In the genomic region with DNA sequence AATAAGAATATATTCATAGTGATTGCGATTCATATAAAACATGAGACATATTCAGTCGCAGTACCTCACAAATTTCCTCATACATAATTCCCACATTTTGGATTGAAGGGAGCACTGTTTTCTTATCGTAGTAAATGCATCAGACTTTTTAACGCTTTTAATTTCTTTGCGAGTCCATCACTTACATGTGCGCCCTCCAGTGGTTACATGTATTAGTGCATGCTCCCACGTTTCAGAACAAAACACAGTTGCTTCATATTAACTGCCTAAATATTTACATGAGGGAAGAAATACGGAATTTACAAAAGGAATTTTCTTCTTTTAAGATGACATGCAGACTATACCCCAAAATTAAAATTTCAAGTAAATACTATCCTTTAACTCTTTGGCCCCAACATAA, we compare ENCODE assay signal across 9 mouse cellular contexts. TPM values are rescaled to one million over a fixed set of nuclear protein-coding genes. Genes with fewer than 3 reads are reported as not detected.
DNase-seq lines count a peak whose midpoint lies in the region; TF ChIP-seq lines count a peak whose summit lies in the region.
"Had no signal": no experiment of that assay in that cellular context is flagged by ENCODE, and none has a peak within 500 bp of the region (broad histone marks: within the 10 kb centered on the region; RNA-seq: fewer than 3 reads in every experiment).

No protein-coding gene starts in this region.

- no peak overlapping the region for H3K4me3 ChIP-seq in kidney, adult 2 months (ENCODE audit: insufficient read depth, low read depth, low read length)
- no peak overlapping the region for H3K4me3 ChIP-seq in forebrain, embryonic 10.5 days
- H3K4me3 ChIP-seq: liver, embryonic 13.5 days had no signal

- peak; percentile 11 to 68 for DNase-seq in adrenal gland, adult (ENCODE audit: inconsistent age in 2 of 2, low spot score in 1 of 2)
- no peak for DNase-seq in adrenal gland, postnatal 4 days (ENCODE audit: low spot score in 2 of 2)
- DNase-seq in kidney, adult 2 months: peak; percentile 22
- no peak for DNase-seq in kidney, adult 11 months
- peak; percentile 53 for DNase-seq in 416B (ENCODE audit: low read depth)
- DNase-seq in embryo, embryonic 10.5 days (ENCODE audit: low spot score): peak; percentile 62
- DNase-seq in retina, embryonic 14.5 days (ENCODE audit: low spot score): peak; percentile 66
- no peak for DNase-seq in forebrain, embryonic 10.5 days (ENCODE audit: extremely low spot score, low spot score)
- DNase-seq: liver, embryonic 13.5 days had no signal

- 20% methylated on average over 8 of the region's 8 CpGs for WGBS in kidney, adult 2 months
- 21% methylated on average over 8 of the region's 8 CpGs for WGBS in forebrain, embryonic 10.5 days

- H3K9me3 ChIP-seq in forebrain, embryonic 10.5 days: no peaks in the 10 kb centered on the region
- H3K9me3 ChIP-seq: liver, embryonic 13.5 days had no signal

- no peaks in the 10 kb centered on the region for H3K27me3 ChIP-seq in kidney, adult 2 months (replicated peaks; ENCODE audit: control insufficient read depth, insufficient read depth, low read length)
- H3K27me3 ChIP-seq in forebrain, embryonic 10.5 days (ENCODE audit: poor library complexity, severe bottlenecking): no peaks in the 10 kb centered on the region
- H3K27me3 ChIP-seq: liver, embryonic 13.5 days had no signal

- H3K36me3 ChIP-seq in kidney, adult 2 months (ENCODE audit: control insufficient read depth, insufficient read depth, low read length): no peaks in the 10 kb centered on the region
- no peaks in the 10 kb centered on the region for H3K36me3 ChIP-seq in forebrain, embryonic 10.5 days (replicated peaks)
- H3K36me3 ChIP-seq: liver, embryonic 13.5 days had no signal

- no peaks in the 10 kb centered on the region for H3K4me1 ChIP-seq in kidney, adult 2 months (ENCODE audit: control insufficient read depth, insufficient read depth, low read length)
- peaks cover 6% of the 10 kb centered on the region; the same call in 1 of the 2 replicates for H3K4me1 ChIP-seq in forebrain, embryonic 10.5 days
- H3K4me1 ChIP-seq: liver, embryonic 13.5 days had no signal

- no peak for TF ChIP-seq POLR2A in kidney, adult 2 months (IDR thresholded peaks at IDR 0.05; ENCODE audit: low read depth, low read length)

- no peak overlapping the region for H3K27ac ChIP-seq in kidney, adult 2 months (ENCODE audit: insufficient read depth, low read depth, low read length)
- H3K27ac ChIP-seq in forebrain, embryonic 10.5 days: no peak overlapping the region
- H3K27ac ChIP-seq: liver, embryonic 13.5 days had no signal

- no peak for TF ChIP-seq CTCF in kidney, adult 2 months (conservative IDR thresholded peaks at IDR 0.05; ENCODE audit: insufficient read depth, insufficient read length, low read depth, low read length)

RNA-seq across cellular contexts. Expression of gene Mkrn3, which starts 8.4 kb away (rescaled TPM):
- total RNA-seq in adrenal gland, postnatal 4 days (2021): 1 to 10 TPM; 4.1 TPM
- polyA plus RNA-seq in kidney, adult 2 months (2012; rRNA removed): 0.56 and 0.77 TPM in 2 replicates
- 14.9 and 16.2 TPM in 2 replicates for polyA plus RNA-seq in forebrain, embryonic 10.5 days (2016; fragmentation: Nextera tagmentation; extraction: Ambion mirVana)

RNA-seq across cellular contexts. Expression of gene Peg12, which starts 36.0 kb away (rescaled TPM):
- 1 to 10 TPM; 6.0 to 8.3 TPM for total RNA-seq in adrenal gland, postnatal 4 days (2021)
- 0.30 and 0.35 TPM in 2 replicates for polyA plus RNA-seq in kidney, adult 2 months (2012; rRNA removed)
- polyA plus RNA-seq in forebrain, embryonic 10.5 days (2016; fragmentation: Nextera tagmentation; extraction: Ambion mirVana): 125 and 130 TPM in 2 replicates

RNA-seq across cellular contexts. Expression of gene Magel2, which starts 51.5 kb away (rescaled TPM):
- 10 to 100 TPM; 10.2 to 12.6 TPM for total RNA-seq in adrenal gland, postnatal 4 days (2021)
- 0.02 TPM in 1 of 2 replicates, not detected in the other for polyA plus RNA-seq in kidney, adult 2 months (2012; rRNA removed)
- polyA plus RNA-seq in forebrain, embryonic 10.5 days (2016; fragmentation: Nextera tagmentation; extraction: Ambion mirVana): 4.2 and 4.6 TPM in 2 replicates

Comparison
In these comparisons a context has a peak if more than half of its experiments do, and no peak if none do; other contexts are left out.
1. DNase-seq: peak in adrenal gland, adult (2 of 2), kidney, adult 2 months (single experiment), 416B (single experiment), embryo, embryonic 10.5 days (single experiment) and retina, embryonic 14.5 days (single experiment); none in adrenal gland, postnatal 4 days (0 of 2), kidney, adult 11 months (single experiment) and forebrain, embryonic 10.5 days (single experiment).
2. RNA of gene Peg12, which starts 36.0 kb away (polyA plus RNA-seq): 125 to 130 TPM in forebrain, embryonic 10.5 days; 0.30 to 0.35 TPM in kidney, adult 2 months; every median in the first group is over 10 times any median in the second.